In the genomic region with DNA sequence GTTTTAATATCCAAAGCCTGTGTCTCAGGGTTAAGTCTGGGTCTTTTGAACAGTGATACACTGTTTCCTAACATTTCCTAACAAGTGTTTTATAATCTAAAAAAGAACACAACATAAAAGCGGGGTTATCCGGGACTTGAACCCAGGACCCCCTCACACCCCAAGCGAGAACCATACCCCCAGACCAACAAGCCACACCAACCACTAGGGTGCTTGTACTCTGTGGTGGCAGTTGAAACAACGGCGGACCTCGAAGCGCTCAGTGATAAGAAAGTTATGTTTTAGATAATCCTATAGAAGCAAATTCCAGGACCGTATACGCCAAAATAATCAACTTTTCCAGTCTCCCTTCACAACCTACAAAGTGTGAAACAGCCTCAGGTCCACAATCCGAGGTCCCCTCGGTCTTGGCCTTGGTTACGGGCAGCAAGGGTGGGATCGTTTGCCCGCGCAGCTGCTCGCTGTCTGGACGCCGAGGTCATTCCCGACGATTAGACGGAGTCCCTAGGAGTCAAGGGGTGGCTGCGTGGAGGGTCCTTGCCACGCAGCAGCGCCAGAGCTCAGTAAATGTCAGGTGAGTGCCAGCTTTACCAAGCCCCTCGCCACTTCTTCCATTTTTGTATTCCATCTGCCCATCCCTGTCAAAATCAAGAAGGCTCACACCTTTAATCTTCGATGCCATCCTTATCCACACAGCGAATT, we compare ENCODE assay signal across 9 mouse cellular contexts. TPM values are rescaled to one million over a fixed set of nuclear protein-coding genes. Genes with fewer than 3 reads are reported as not detected.
DNase-seq lines count a peak whose midpoint lies in the region; ATAC-seq and TF ChIP-seq lines count a peak whose summit lies in the region.
"Had no signal": no experiment of that assay in that cellular context is flagged by ENCODE, and none has a peak within 500 bp of the region (broad histone marks: within the 10 kb centered on the region; RNA-seq: fewer than 3 reads in every experiment).

No protein-coding gene starts in this region.

- H3K4me2 ChIP-seq in embryonic facial prominence, embryonic 15.5 days (replicated peaks) = peak overlapping the region; percentile 52
- peak overlapping the region; percentile 46 for H3K4me2 ChIP-seq in limb, embryonic 15.5 days

- 8% methylated on average over 27 of the region's 27 CpGs for WGBS in lung, adult 2 months
- 6% methylated on average over 27 of the region's 27 CpGs for WGBS in embryonic facial prominence, embryonic 15.5 days
- WGBS in limb, embryonic 15.5 days = 6% methylated on average over 27 of the region's 27 CpGs
- WGBS in small intestine, adult 2 months = 7% methylated on average over 27 of the region's 27 CpGs

- no peak overlapping the region for H3K9ac ChIP-seq in embryonic facial prominence, embryonic 15.5 days
- no peak overlapping the region for H3K9ac ChIP-seq in limb, embryonic 15.5 days

- TF ChIP-seq POLR2A in lung, adult 2 months (IDR thresholded peaks at IDR 0.05; ENCODE audit: borderline replicate concordance, extremely low read depth, low read depth, low read length) = no peak
- no peak for TF ChIP-seq POLR2A in small intestine, adult 2 months (IDR thresholded peaks at IDR 0.05; ENCODE audit: low read depth, low read length)

- no peaks in the 10 kb centered on the region for H3K36me3 ChIP-seq in embryonic facial prominence, embryonic 15.5 days
- no peaks in the 10 kb centered on the region for H3K36me3 ChIP-seq in limb, embryonic 15.5 days
- no peaks in the 10 kb centered on the region for H3K36me3 ChIP-seq in small intestine, adult 2 months (ENCODE audit: control insufficient read depth, insufficient read depth, low read length)

- H3K9me3 ChIP-seq in embryonic facial prominence, embryonic 15.5 days (replicated peaks) = no peaks in the 10 kb centered on the region
- no peaks in the 10 kb centered on the region for H3K9me3 ChIP-seq in limb, embryonic 15.5 days

- ATAC-seq in embryonic facial prominence, embryonic 15.5 days (ENCODE audit: insufficient number of reproducible peaks, low FRiP score, low TSS enrichment, low read depth) = no peak
- no peak for ATAC-seq in limb, embryonic 15.5 days (ENCODE audit: insufficient number of reproducible peaks, low FRiP score, low TSS enrichment, low read depth)

- DNase-seq in lung, adult 2 months = no peak
- DNase-seq in lung, postnatal 25 days (ENCODE audit: low spot score) = no peak
- DNase-seq in kidney, postnatal 36 days = no peak
- DNase-seq in ovary, postnatal 14 days (ENCODE audit: low spot score) = no peak
- DNase-seq in layer of hippocampus, postnatal 14 days (ENCODE audit: low spot score in 2 of 2) = no peak

- H3K4me3 ChIP-seq in lung, adult 2 months (replicated peaks; ENCODE audit: extremely low read depth, low read depth, low read length) = peak overlapping the region; percentile 6
- peak overlapping the region; percentile 35 for H3K4me3 ChIP-seq in embryonic facial prominence, embryonic 15.5 days (replicated peaks)
- peak overlapping the region; percentile 34 for H3K4me3 ChIP-seq in limb, embryonic 15.5 days
- peak overlapping the region; percentile 29 for H3K4me3 ChIP-seq in small intestine, adult 2 months (ENCODE audit: low read depth, low read length)

- no peak overlapping the region for H3K27ac ChIP-seq in embryonic facial prominence, embryonic 15.5 days (replicated peaks)
- H3K27ac ChIP-seq in limb, embryonic 15.5 days = no peak overlapping the region
- H3K27ac ChIP-seq in small intestine, adult 2 months (ENCODE audit: insufficient read depth, low read depth, low read length) = no peak overlapping the region

- TF ChIP-seq CTCF in lung, adult 2 months (IDR thresholded peaks at IDR 0.05; ENCODE audit: insufficient read depth, low read length) = no peak
- no peak for TF ChIP-seq CTCF in small intestine, adult 2 months (IDR thresholded peaks at IDR 0.05; ENCODE audit: extremely low read depth, insufficient read length, insufficient replicate concordance, low read depth, low read length)

- H3K4me1 ChIP-seq in lung, adult 2 months (ENCODE audit: control insufficient read depth, insufficient read depth, low read length) = peaks cover 3% of the 10 kb centered on the region
- peaks cover 22% of the 10 kb centered on the region for H3K4me1 ChIP-seq in embryonic facial prominence, embryonic 15.5 days
- H3K4me1 ChIP-seq in limb, embryonic 15.5 days = peaks cover 19% of the 10 kb centered on the region
- H3K4me1 ChIP-seq in small intestine, adult 2 months (ENCODE audit: control insufficient read depth, insufficient read depth, insufficient read length, low read length) = peaks cover 7% of the 10 kb centered on the region

- peaks cover 57% of the 10 kb centered on the region for H3K27me3 ChIP-seq in embryonic facial prominence, embryonic 15.5 days
- H3K27me3 ChIP-seq in limb, embryonic 15.5 days = peaks cover 53% of the 10 kb centered on the region
- peaks cover 16% of the 10 kb centered on the region for H3K27me3 ChIP-seq in small intestine, adult 2 months (ENCODE audit: control insufficient read depth, insufficient read depth, low read length)

RNA-seq across cellular contexts. Expression of a gene that starts 26.3 kb away (rescaled TPM):
- polyA plus RNA-seq in lung, adult 2 months (2012; rRNA removed) = 13.4 and 14.0 TPM in 2 replicates
- 17.8 and 19.5 TPM in 2 replicates for polyA plus RNA-seq in embryonic facial prominence, embryonic 15.5 days (2015; fragmentation: Nextera tagmentation; extraction: Ambion mirVana)
- 17.5 and 18.2 TPM in 2 replicates for polyA plus RNA-seq in limb, embryonic 15.5 days (2015; fragmentation: Nextera tagmentation; extraction: Ambion mirVana)
- 6.4 and 7.8 TPM in 2 replicates for polyA plus RNA-seq in small intestine, adult 2 months (2012; rRNA removed)
- total RNA-seq in layer of hippocampus, postnatal 14 days (2021) = 1 to 10 TPM; 4.6 to 6.5 TPM

RNA-seq across cellular contexts. Expression of a gene that starts 58.2 kb away (rescaled TPM):
- not detected in 2 replicates for polyA plus RNA-seq in lung, adult 2 months (2012; rRNA removed)
- not detected in 2 replicates for polyA plus RNA-seq in embryonic facial prominence, embryonic 15.5 days (2015; fragmentation: Nextera tagmentation; extraction: Ambion mirVana)
- polyA plus RNA-seq in limb, embryonic 15.5 days (2015; fragmentation: Nextera tagmentation; extraction: Ambion mirVana) = not detected in 2 replicates
- not detected in 2 replicates for polyA plus RNA-seq in small intestine, adult 2 months (2012; rRNA removed)
- total RNA-seq in layer of hippocampus, postnatal 14 days (2021) = not detected
- total RNA-seq: liver, adult 2 months had no signal
- polyA plus RNA-seq: liver, adult 2 months had no signal
